Mouse (Mus musculus): ENCODE measurements at regions not wholly inside any gene's neighbourhood (a gene's known extent, or its start where the extent isn't known, plus 50 kb on each side); places are given as distances from the start of the nearest gene placed in this dataset.
"Not testable (repeated sequence)": the region's sequence is repeated elsewhere in the genome, so short reads cannot be mapped to it uniquely, and the experiment has no call there.

DNA sequence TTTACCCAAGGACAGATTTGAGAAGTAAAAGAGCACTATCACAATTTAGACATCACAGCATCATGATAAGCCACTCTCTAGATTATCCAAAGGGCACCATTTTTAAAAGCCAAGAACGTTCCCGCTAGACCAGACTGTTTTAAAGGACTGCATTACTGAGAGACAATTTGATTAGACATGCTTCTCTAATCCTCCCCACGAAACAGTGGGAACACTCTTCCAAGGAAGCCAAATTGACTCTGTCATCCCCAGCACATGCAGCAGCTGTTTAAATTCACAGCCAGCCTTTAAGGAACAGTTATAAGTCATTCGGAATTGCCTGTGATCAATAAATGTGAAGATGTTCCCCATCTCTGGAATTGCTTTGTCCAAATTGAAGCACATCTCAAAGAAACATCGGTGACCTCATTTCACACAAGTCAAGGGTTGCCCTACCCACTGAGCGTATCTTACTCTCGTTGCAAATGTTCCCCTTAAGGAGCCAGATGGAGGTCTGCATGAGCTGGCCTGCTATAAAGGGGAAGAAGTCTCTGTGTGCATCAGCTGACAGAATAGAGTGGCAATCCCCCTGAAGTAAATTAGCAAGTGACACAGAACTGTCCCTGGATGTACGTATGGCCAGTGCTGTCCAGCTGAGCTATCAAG is 393.2 kb downstream of the Pid1 start:
- DNase-seq (ENCODE audit: low spot score in 2 of 2), result no peak

DNA sequence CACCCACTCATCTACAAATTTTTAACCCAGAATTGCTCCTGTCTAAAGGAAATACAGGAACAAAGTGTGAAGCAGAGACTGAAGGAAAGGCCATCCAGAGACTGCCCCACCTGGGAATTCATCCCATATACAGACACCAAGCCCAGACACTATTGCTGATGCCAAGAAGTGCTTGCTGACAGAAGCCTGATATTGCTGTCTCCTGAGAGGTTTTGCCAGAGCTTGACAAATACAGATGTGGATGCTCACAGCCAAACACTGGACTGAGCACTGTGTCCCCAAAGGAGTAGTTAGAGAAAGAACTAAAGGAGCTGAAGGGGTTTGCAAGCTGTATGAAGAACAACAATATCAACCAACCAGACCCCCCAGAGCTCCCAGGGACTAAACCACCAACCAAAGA is 399.3 kb downstream of the Pid1 start:
- DNase-seq (ENCODE audit: low spot score in 2 of 2), result not testable (repeated sequence)

DNA sequence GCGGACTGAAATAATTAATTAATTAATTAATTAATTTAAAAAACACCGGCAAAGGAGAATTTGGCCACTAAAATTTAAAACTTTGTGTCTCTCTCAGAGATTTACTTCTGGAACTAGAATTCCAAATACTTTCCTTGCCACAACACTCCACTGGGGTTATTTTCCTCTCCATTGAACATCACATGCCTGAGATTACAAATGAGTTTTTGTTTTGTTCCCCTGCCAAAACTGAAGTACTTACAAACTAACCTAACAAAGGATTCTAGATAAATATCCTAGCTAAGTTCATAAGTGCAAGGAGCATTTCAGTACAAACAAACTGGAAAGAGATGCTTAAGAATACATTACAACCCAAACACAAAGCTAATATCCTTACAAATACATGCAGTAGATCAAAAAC is 402.2 kb downstream of the Pid1 start:
- DNase-seq (ENCODE audit: low spot score in 2 of 2), result no peak

DNA sequence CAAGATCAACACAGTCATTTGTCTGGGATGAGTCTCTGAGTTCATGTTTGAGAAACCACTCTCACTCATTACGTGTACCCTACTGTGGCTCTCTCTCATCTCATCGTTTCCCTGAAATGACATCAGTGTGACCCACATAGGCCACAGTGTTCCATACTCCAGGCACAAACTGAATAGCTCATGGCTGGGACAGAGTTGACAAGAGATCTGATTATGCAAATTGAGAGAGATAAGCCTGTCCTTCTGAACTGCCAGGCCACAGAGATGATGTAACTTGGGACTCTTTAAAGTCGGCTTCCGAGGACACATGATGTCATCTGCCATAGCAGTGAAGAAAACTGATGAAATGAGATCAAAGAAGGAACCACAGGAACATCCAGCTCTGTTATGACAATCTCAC is 404.2 kb downstream of the Pid1 start:
- DNase-seq (ENCODE audit: low spot score in 2 of 2), result no peak

DNA sequence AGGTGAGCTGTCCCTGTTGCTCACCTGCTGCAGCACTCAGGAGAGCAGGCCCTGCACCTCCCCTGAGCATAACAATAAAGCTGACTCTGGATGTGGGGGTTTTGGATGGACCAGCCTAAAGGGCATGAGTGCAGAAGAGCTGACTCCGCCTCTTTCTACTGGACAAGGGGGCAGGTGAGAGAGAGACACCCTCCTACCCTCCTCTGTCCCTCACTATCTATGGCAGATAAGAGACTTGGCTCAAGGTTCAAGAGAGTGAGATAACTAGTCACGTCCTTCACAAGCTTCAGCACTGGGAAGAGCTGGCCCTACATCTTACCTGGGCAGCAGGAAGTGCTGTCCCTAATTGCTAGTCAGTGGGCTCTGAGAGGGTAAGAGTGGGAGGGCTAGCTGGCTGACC is 441.1 kb downstream of the Pid1 start:
- DNase-seq (ENCODE audit: low spot score in 2 of 2), result no peak

DNA sequence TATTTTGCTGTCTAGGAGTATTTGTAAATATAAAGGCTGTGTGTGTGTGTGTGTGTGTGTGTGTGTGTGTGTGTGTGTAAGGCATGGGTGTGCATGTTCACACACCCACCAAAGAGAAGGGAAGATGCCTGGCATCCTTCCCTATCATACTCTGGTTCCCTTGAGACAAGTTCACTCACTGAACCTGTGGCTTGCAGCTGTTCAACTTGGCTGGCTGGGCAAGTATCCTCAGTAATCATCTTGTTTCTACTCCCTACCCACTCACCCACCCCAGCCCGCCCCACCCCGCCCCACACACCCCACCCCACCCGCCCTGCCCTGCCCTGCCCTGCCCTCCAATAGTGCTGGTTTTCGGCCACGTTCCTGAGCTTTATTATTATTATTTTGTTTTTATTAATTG is 448.5 kb downstream of the Pid1 start:
- DNase-seq (ENCODE audit: low spot score in 2 of 2), result no peak

DNA sequence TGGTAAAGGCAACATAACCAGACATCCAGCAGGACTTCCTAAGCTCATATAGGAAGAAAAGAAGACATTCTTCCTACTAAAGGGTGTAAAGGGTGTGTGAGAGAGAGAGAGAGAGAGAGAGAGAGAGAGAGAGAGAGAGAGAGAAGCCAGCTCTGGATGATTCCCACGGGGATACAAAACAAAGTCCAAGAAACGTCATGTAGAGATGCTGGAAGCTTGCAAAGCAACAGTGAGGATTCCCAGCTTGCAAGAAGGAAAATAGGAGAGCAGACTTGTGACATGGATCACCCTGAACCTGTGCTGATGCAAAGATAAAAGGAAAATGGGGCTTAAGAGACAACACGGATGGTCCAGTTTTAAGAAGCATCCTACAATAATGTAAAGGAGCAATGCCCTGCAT is 456.6 kb downstream of the Pid1 start:
- no peak for DNase-seq (ENCODE audit: low spot score in 2 of 2)

DNA sequence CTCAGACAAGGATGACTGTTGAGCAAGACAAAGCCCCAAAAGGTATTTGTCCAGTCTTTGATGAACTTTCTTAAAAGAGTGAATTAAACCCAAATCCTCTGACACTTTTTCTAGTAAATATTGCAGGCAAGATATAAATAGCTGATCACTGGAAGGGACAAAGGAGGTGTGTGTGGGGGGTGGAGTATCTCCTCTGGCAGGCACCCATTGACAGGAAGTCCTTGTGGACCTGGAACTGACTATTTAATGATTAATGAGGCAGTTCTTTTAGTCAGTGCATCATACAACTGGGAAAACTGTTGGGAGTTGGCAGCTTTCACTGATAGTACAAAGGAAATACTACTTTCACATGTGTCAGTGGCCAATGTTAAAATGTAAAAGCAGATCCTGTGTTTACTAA is 457.1 kb downstream of the Pid1 start:
- DNase-seq (ENCODE audit: low spot score in 2 of 2), result no peak

DNA sequence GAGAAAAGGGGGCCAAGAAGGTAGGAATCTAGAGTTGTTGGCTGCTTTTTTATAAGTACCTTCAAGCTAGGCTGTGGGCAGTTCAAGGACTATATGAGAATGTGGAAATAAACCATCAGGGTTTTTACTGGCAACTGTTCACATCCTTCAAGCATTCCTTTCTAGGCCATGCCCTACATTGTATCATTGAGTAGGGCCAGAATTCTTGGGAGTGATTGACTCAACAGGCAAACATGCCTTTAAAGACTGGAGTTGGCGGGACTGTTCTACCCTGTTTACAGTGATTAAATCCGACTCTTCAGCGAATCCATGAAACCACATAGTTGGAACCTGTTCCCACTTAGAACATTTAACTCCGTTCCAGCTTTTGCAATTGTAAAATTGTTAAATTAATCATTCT is 463.8 kb downstream of the Pid1 start:
- DNase-seq (ENCODE audit: low spot score in 2 of 2), result no peak

DNA sequence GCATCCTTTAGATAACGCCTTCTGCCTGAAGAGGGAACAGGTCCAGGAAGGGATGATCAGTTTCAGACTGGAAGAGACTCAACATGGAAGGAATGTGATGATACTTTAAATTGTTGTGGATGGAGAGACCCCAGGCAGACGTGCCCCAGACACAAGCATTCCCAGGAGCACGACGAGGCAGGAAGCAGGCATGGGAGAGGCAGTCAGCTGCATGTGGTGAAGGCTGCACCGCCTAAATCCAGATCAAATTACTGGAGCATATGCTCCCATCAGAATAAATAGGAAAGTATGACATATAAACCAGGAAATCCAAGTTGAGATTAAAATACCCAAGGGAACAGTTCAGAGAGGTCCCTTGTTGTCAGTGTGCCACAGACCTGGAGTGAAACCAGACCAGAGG is 467.3 kb downstream of the Pid1 start:
- DNase-seq (ENCODE audit: low spot score in 2 of 2), result no peak

DNA sequence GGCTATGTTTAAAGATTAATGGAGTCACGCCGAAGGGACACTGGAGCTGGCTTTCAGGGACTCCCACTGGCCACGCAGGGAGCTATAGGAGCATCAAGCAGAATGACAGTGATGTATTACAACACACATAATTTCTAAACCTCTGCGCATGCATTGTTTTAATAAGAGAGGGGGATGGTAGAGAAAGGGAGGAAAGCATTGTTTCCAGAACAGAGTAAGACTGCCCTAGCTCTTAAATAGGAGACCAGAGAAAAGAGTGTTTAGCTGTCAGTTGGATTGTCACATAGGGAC is 471.1 kb upstream of the Sphkap start:
- DNase-seq (ENCODE audit: low spot score in 2 of 2), result no peak

DNA sequence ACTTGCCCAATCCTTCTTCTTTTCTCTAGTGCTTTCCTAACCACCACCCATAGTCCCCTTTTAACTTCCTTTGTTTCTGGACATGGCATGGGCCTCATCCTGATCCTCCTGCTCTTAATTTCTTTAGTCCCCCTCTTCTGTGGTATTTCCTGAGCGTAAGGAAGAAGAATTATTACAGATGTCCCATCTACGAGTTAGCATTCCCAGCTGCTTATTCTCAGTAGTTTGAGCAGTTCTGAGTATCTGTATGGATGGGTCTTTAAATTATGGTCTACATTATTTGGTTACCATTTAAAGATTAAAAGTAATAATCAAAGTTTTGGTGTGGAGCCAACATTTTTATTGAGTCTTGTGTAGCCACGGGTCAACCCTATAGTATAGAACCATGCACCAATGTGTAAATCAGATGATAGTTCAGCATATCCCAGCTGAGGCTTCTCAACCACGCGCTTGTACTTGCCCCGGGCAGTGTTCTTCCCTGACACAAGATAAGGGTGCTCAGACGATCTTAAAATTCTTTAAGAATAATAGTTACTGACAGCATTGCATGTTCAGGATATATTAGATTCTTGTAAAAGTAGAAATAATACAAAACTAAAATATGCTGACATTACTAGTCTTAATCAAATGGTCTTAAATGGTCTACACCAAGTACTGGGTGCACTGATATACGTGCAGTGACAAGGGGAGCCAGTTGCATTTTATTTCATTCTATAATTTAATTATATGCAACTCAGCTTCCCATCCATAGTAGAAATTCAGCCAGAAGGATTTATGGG is 470.5 kb upstream of the Sphkap start:
- DNase-seq (ENCODE audit: low spot score in 2 of 2), result no peak

DNA sequence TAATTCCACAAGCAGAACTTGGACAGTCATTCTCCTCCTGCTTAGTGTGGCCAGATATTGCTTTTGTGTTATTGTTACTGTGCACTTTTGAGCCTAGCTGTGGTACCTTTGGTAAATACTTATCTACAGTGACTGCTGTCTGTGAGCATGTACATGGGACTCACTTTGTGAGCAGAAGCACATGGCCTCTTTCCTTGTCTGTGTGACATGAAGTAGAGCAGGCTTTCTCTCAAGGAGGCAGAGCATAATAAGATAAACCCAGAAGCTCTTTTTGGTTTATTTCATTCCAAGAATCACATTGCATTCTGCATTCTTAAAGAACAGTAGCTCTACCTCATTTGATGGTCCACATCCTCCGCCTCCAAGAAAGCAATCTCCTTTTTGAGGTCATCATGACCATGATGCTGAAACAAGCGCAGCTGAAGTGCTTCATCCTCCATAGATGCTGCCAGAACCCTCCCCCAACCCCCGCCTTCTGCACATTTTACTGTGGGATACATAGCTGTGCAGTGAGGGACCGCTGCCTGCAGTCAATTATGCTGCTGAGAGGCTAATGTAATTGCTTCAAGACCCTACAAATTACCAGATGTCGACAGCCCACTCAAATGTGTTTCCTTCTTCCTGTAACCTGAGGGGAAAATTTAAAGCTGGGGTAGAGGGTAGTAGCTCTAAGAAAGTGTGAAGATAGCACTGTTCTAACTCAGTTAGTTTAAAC is 463.0 kb upstream of the Sphkap start:
- DNase-seq (ENCODE audit: low spot score in 2 of 2), result no peak

DNA sequence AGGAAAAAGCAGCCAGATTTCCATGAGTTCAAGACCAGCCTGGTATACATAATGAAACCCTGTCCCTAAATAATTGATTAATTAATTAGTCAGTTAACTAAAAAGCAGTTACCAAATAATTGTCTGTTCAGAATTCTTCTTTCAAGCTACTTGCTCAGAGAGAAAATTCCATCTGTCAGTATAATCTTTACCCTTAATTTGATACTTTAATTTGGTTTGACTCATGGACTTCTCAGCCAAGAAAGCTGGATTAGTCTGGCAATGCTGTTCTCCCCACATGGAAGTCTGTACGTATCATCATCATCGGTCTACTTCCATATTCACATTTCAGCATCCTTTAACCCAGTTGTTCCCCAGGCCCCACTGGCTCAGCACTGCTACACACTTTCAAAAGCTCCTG is 461.0 kb upstream of the Sphkap start:
- no peak for DNase-seq (ENCODE audit: low spot score in 2 of 2)

DNA sequence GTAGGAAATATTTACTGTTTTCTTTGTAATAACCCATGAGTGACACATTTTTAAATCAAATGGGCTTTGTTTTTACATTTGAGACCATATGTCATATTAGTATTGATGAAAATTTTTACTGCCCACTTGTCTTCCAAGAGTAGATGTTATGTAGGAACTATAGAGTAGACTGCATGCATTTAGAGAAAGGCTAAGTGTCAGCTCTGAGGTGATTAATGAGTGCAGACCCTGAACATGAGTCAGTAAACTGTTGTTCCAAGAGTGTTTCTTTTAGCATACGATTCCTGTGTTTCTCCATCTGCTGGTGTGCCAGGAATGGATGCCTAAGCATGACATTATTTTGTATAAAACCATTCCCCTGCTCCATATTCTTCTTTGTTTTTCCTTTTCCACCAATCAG is 454.5 kb upstream of the Sphkap start:
- no peak for DNase-seq (ENCODE audit: low spot score in 2 of 2)

DNA sequence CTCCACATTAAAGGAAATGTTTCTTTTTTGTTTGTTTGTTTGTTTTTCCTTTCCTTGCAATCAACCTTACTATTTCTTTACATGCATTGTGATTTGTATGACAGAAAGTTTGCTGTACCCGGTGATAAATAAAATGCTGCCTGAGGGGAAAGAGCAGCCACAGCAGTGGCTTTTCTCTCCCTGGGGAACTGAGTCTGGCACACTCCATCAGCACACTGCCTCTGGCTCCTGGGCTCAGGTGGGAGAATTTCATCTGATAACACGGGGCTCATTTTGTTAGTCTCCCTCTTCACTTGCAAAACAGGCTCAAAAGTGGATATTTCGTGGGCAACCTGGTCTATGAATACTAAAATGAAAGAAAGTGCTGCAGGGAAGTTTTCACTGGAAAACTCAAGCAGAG is 454.1 kb upstream of the Sphkap start:
- DNase-seq (ENCODE audit: low spot score in 2 of 2), result no peak

DNA sequence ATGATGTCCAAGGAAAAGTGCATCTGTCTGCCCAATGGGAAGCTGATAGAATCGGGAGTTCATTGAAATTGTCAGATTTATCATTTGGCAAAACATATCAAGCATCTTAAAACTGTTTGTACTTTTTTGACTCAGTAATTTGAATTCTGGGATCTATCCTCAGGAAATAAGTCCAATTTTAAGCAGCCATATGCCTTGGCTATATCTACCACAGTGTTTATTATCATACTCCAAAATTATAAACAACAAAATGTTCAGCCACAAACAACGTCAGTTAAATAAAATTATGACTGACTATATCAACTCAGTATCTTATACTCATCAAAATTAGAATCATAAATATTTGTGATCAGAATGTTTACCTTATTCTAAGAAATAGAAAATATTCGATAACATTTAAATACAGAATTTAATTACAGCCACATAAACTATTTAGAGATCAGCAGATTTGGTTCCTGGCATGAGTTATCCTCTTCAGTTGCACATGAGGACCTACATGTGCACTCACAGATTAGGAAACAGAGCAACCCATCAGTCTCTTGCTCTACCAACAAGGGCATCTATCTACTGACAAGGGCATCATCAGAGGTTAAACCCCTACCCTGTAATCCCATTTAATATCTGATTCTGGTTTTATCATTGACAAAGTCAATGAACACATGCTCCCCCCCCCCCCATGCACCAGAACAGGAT is 451.9 kb upstream of the Sphkap start:
- DNase-seq (ENCODE audit: low spot score in 2 of 2), result no peak

DNA sequence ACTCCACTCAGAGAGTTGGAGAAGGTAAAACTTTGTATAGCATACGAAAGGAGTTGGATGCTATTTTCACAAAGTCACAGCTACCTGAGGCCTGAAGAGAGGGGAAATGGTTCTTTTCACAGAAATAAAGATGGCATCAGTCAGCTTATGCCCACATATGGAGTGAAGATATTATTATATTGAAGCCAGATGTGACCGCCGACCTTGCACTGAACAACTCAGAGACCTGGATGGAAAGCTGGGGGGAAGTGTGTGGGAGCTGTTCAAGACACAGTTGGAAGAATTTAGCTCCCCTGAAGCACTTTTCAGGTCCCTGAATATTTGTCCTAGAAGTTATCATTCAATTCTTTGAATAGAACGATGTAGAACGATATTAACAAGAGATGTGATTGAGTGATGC is 446.0 kb upstream of the Sphkap start:
- no peak for DNase-seq (ENCODE audit: low spot score in 2 of 2)

DNA sequence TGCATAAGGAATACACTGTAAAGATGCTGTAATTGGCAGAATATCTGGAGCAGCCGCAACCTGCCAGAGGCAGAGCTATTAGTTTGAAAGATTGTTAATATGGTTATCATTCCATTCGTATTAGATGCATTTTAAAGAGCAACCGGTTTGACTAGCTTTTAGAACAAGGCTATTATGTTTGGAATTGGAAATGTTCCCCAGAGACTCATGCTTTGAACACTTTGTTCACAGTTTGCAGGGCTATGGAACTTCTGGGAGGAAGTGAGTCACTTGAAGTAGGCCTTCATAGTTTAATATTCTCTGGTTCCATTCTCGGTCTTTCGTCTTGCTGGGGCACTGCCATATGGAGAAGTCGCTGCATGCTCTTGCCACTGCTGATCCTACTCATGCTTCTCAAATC is 443.1 kb upstream of the Sphkap start:
- no peak for DNase-seq (ENCODE audit: low spot score in 2 of 2)

DNA sequence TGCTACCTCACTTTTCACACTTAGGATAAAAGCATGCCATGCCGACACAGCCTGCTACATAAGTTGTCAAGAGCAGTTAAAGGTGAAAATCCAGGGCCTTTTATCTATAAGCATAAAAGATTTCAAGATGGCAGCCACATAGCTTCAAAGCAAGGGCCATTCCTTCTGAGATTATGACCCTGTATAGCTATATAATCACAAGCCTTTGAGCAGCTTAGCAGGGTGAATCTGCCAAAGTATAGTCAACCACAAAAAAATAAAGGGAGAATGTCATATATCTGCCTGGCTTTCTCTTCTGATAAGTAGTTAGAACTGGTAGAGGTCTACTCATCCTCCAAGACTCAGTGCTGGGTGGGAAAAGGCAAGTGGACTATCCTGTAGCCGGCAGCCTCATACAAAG is 440.4 kb upstream of the Sphkap start:
- DNase-seq (ENCODE audit: low spot score in 2 of 2), result no peak

DNA sequence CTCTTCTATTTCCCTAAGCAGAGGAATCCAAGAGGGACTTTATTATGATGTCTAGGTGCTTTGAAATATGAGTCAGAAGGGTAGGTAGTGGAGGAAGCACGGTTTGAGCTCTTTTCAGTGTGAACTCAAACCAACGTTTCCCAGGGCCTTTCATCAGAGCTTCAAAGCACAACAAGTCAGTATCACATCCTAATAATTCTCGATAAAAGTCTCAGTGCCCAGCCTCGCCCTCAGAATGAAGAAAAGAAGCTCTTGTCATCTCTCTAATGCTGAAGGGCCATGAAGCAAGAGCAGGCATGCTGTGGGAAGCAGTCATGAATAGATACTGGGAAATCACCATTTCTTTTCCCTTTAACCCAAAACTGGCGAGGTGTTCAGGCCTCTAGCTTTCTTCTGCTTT is 440.0 kb upstream of the Sphkap start:
- DNase-seq (ENCODE audit: low spot score in 2 of 2), result no peak

DNA sequence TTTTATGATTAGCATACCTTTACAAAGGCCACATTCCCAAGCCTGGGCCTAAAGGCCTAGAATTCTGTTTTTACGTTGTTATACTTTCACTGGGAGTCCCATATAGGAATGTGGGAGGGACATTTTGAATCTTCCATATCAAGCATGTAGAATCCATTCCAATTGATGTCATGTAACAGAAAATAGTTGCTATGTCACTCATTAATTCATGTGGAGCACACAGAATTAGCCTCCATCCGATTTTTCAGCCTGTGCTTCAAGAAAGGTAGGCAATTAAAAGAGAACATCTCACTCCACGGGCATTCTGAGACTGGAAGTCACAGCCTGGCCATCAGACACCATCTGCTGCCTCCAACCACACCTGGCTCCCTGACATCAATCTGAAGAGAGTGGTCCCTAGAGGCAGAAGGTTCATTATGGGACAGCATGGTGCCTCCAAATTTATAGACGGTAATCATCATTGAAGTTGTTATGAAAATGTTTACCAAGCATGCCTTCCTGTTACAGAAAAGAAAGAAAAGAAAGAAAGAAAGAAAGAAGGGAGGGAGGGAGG is 436.9 kb upstream of the Sphkap start:
- no peak for DNase-seq (ENCODE audit: low spot score in 2 of 2)

DNA sequence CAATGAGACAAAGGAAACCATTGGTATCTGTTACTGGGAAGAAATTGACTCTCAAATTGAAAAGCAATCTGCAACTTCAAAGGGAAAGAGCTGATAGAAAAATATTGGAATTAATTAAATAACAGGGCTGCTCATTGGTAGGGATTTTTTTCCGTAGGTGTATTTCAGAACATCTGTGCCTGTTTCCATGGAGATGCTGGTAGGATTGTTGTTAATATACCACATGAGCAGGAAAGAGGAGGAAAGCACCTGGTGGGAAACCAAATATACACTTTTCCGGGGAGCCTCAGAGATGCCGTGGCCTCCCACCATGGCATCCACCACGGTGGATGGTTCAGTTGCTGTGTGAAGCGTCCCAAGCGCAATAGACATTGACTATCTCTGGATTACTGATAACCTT is 428.0 kb upstream of the Sphkap start:
- DNase-seq (ENCODE audit: low spot score in 2 of 2), result no peak

All from frontal cortex, postnatal 25 days (tissue).